Mouse (Mus musculus) G1E (cell line): ENCODE measurements around the gene 4930404H24Rik.

Source experiments
- CTCF ChIP-seq: IDR thresholded peaks from 2 replicates; pipeline ENCODE4 v1.5.1; 2012; ENCODE audit warnings: low read depth, low read length, inconsistent platforms, mixed read lengths
- GATA1 ChIP-seq: IDR thresholded peaks from 2 replicates; pipeline ENCODE4 v1.6.1; 2012; ENCODE audit warnings: borderline replicate concordance, low read length, inconsistent platforms, mixed read lengths
- POLR2AphosphoS5 ChIP-seq: IDR thresholded peaks from 2 replicates; pipeline ENCODE4 v1.6.1; 2012; ENCODE audit warnings: low read depth, low read length, inconsistent platforms; ENCODE audit not compliant: insufficient replicate concordance

GRCm38 (mm10) chr2:153470983-153471382 is 21.6 kb upstream of the 4930404H24Rik start:
- TF ChIP-seq CTCF (no peak), POLR2AphosphoS5 (no peak), GATA1 (no peak)
